In genomic region chr14:100068715-100069114, GRCm38 (mm10) we compare ENCODE assay signal across 28 mouse cellular contexts.
DNase-seq lines count a peak whose midpoint lies in the region; ATAC-seq and TF ChIP-seq lines count a peak whose summit lies in the region.
"Had no signal": no experiment of that assay in that cellular context is flagged by ENCODE, and none has a peak within 500 bp of the region (broad histone marks: within the 10 kb centered on the region; RNA-seq: fewer than 3 reads in every experiment).

No protein-coding gene starts in this region.

- H3K27me3 ChIP-seq in hindbrain, embryonic 12.5 days: no peaks in the 10 kb centered on the region
- no peaks in the 10 kb centered on the region for H3K27me3 ChIP-seq in hindbrain, postnatal 0 days (ENCODE audit: insufficient read depth, low read length)
- no peaks in the 10 kb centered on the region for H3K27me3 ChIP-seq in midbrain, embryonic 11.5 days (ENCODE audit: control insufficient read depth, insufficient read depth, low read length)
- H3K27me3 ChIP-seq in midbrain, embryonic 10.5 days (ENCODE audit: low read depth, poor library complexity, severe bottlenecking): no peaks in the 10 kb centered on the region
- no peaks in the 10 kb centered on the region for H3K27me3 ChIP-seq in midbrain, embryonic 14.5 days (ENCODE audit: control insufficient read depth, insufficient read depth, low read length)
- H3K27me3 ChIP-seq: embryonic facial prominence, embryonic 15.5 days; neural tube, embryonic 12.5 days had no signal

- H3K4me3 ChIP-seq in hindbrain, embryonic 12.5 days: no peak overlapping the region
- no peak overlapping the region for H3K4me3 ChIP-seq in hindbrain, postnatal 0 days (ENCODE audit: low read length)
- H3K4me3 ChIP-seq in midbrain, embryonic 11.5 days (ENCODE audit: low read depth, low read length): no peak overlapping the region
- H3K4me3 ChIP-seq in midbrain, embryonic 10.5 days: no peak overlapping the region
- no peak overlapping the region for H3K4me3 ChIP-seq in midbrain, embryonic 14.5 days (replicated peaks; ENCODE audit: low read depth, low read length)
- H3K4me3 ChIP-seq: embryonic facial prominence, embryonic 10.5 days; embryonic facial prominence, embryonic 15.5 days; myocyte; neural tube, embryonic 12.5 days had no signal

- H3K4me1 ChIP-seq in hindbrain, embryonic 12.5 days: peaks cover 11% of the 10 kb centered on the region
- H3K4me1 ChIP-seq in hindbrain, postnatal 0 days (ENCODE audit: insufficient read depth, low read length): no peaks in the 10 kb centered on the region
- no peaks in the 10 kb centered on the region for H3K4me1 ChIP-seq in midbrain, embryonic 11.5 days (ENCODE audit: control insufficient read depth, insufficient read depth, low read length)
- peaks cover 11% of the 10 kb centered on the region for H3K4me1 ChIP-seq in midbrain, embryonic 10.5 days
- no peaks in the 10 kb centered on the region for H3K4me1 ChIP-seq in midbrain, embryonic 14.5 days (ENCODE audit: control insufficient read depth, insufficient read depth, low read length)
- H3K4me1 ChIP-seq: neural tube, embryonic 12.5 days had no signal

- no peak for DNase-seq in hindbrain, postnatal 0 days (ENCODE audit: low spot score)
- DNase-seq in midbrain, embryonic 11.5 days (ENCODE audit: low spot score, missing footprints): peak; percentile 54
- DNase-seq in midbrain, embryonic 10.5 days (ENCODE audit: low spot score): no peak
- DNase-seq in midbrain, embryonic 14.5 days: peak; percentile 11
- DNase-seq in retina, postnatal 1 day: peak; percentile 79
- DNase-seq in frontal cortex, postnatal 10 days (ENCODE audit: low spot score in 2 of 2): no peak
- DNase-seq: adrenal gland, adult 2 months; adrenal gland, postnatal 36 days; B cell, adult 2 months; cerebellum, adult 2 months; cerebellum, postnatal 14 days; gastrocnemius, postnatal 25 days; heart, postnatal 36 days; kidney, adult 2 months; liver; lung, embryonic 14.5 days; lung, postnatal 14 days; right cerebral cortex, postnatal 14 days; thymus, postnatal 4 days had no signal

- H3K4me2 ChIP-seq in hindbrain, embryonic 12.5 days (replicated peaks): no peak overlapping the region
- no peak overlapping the region for H3K4me2 ChIP-seq in hindbrain, postnatal 0 days (ENCODE audit: low read depth, low read length)
- H3K4me2 ChIP-seq in midbrain, embryonic 11.5 days: no peak overlapping the region
- H3K4me2 ChIP-seq in midbrain, embryonic 14.5 days (ENCODE audit: low read length): no peak overlapping the region
- H3K4me2 ChIP-seq: embryonic facial prominence, embryonic 15.5 days; heart, embryonic 11.5 days; hindbrain, embryonic 14.5 days; lung, embryonic 14.5 days; neural tube, embryonic 12.5 days had no signal

- H3K9ac ChIP-seq in hindbrain, embryonic 12.5 days: no peak overlapping the region
- H3K9ac ChIP-seq in hindbrain, postnatal 0 days (replicated peaks; ENCODE audit: low read length): no peak overlapping the region
- no peak overlapping the region for H3K9ac ChIP-seq in midbrain, embryonic 11.5 days (ENCODE audit: low read length)
- H3K9ac ChIP-seq in midbrain, embryonic 14.5 days (replicated peaks; ENCODE audit: low read length): no peak overlapping the region
- H3K9ac ChIP-seq: embryonic facial prominence, embryonic 15.5 days; hindbrain, embryonic 14.5 days; liver, embryonic 14.5 days; lung, embryonic 14.5 days; neural tube, embryonic 12.5 days had no signal

- 0 out of 2 replicates have a peak, but pooled peaks have one; percentile 22 for ATAC-seq in hindbrain, embryonic 12.5 days (ENCODE audit: low FRiP score)
- ATAC-seq in hindbrain, postnatal 0 days: no peak
- peak; percentile 48; the same call in 1 of the 2 replicates for ATAC-seq in midbrain, embryonic 11.5 days (ENCODE audit: low FRiP score)
- no peak for ATAC-seq in midbrain, embryonic 14.5 days (ENCODE audit: low FRiP score, low TSS enrichment)
- ATAC-seq: activated CD4-positive, CD25-positive, alpha-beta regulatory T cell, adult 4 months had no signal

- no peak for TF ChIP-seq CTCF in hindbrain, postnatal 0 days (IDR thresholded peaks at IDR 0.05; ENCODE audit: low read depth)

- 38% methylated on average over 5 of the region's 5 CpGs for WGBS in hindbrain, embryonic 12.5 days
- 44% methylated on average over 5 of the region's 5 CpGs for WGBS in hindbrain, postnatal 0 days
- whole genome bisulfite sequencing in midbrain, embryonic 11.5 days: 46% methylated on average over 5 of the region's 5 CpGs
- 40% methylated on average over 5 of the region's 5 CpGs for WGBS in midbrain, embryonic 10.5 days
- WGBS in midbrain, embryonic 14.5 days: 44% methylated on average over 5 of the region's 5 CpGs

- no peak overlapping the region for H3K27ac ChIP-seq in hindbrain, embryonic 12.5 days
- H3K27ac ChIP-seq in hindbrain, postnatal 0 days: no peak overlapping the region
- H3K27ac ChIP-seq in midbrain, embryonic 11.5 days (ENCODE audit: low read depth, low read length): no peak overlapping the region
- H3K27ac ChIP-seq in midbrain, embryonic 10.5 days (replicated peaks): no peak overlapping the region
- H3K27ac ChIP-seq in midbrain, embryonic 14.5 days (replicated peaks; ENCODE audit: low read depth, low read length): no peak overlapping the region
- H3K27ac ChIP-seq: embryonic facial prominence, embryonic 10.5 days; embryonic facial prominence, embryonic 15.5 days; hindbrain, embryonic 14.5 days; liver, embryonic 14.5 days; neural tube, embryonic 12.5 days had no signal

- H3K36me3 ChIP-seq in hindbrain, embryonic 12.5 days: no peaks in the 10 kb centered on the region
- no peaks in the 10 kb centered on the region for H3K36me3 ChIP-seq in hindbrain, postnatal 0 days (ENCODE audit: insufficient read depth, low read length)
- no peaks in the 10 kb centered on the region for H3K36me3 ChIP-seq in midbrain, embryonic 11.5 days (ENCODE audit: control insufficient read depth, insufficient read depth, low read length)
- H3K36me3 ChIP-seq in midbrain, embryonic 10.5 days: no peaks in the 10 kb centered on the region
- H3K36me3 ChIP-seq in midbrain, embryonic 14.5 days (ENCODE audit: control insufficient read depth, insufficient read depth, low read length): no peaks in the 10 kb centered on the region
- H3K36me3 ChIP-seq: embryonic facial prominence, embryonic 10.5 days; embryonic facial prominence, embryonic 15.5 days; neural tube, embryonic 12.5 days had no signal

- H3K9me3 ChIP-seq in hindbrain, embryonic 12.5 days (replicated peaks): no peaks in the 10 kb centered on the region
- H3K9me3 ChIP-seq in hindbrain, postnatal 0 days (ENCODE audit: low read length): 0 out of 2 replicates have a peak, but pooled peaks cover 3% of the 10 kb centered on the region
- no peaks in the 10 kb centered on the region for H3K9me3 ChIP-seq in midbrain, embryonic 11.5 days (ENCODE audit: control insufficient read depth, low read length)
- no peaks in the 10 kb centered on the region for H3K9me3 ChIP-seq in midbrain, embryonic 10.5 days (replicated peaks)
- no peaks in the 10 kb centered on the region for H3K9me3 ChIP-seq in midbrain, embryonic 14.5 days (ENCODE audit: control insufficient read depth, low read length)
- H3K9me3 ChIP-seq: embryonic facial prominence, embryonic 10.5 days; embryonic facial prominence, embryonic 15.5 days; neural tube, embryonic 12.5 days had no signal

Comparison
In these comparisons a context has a peak if more than half of its experiments do, and no peak if none do; other contexts are left out.
1. ATAC-seq: peak in hindbrain, embryonic 12.5 days (single experiment) and midbrain, embryonic 11.5 days (single experiment); none in hindbrain, postnatal 0 days (single experiment) and midbrain, embryonic 14.5 days (single experiment).
2. DNase-seq: peak in midbrain, embryonic 11.5 days (single experiment), midbrain, embryonic 14.5 days (single experiment) and retina, postnatal 1 day (single experiment); none in hindbrain, postnatal 0 days (single experiment), midbrain, embryonic 10.5 days (single experiment) and frontal cortex, postnatal 10 days (0 of 2).